Mouse (Mus musculus) MEL (cell line): Measurements from ENCODE around the gene Frmd6. TPM values are rescaled to one million over a fixed set of nuclear protein-coding genes. Genes with fewer than 3 reads are reported as not detected.

Experiments
- DNase-seq: peaks from one replicate; pipeline ENCODE4 v3.0.0; 2011; ENCODE audit warnings: low read depth, low spot score
- H3K27ac ChIP-seq: 2 replicates; pipeline ENCODE4 v1.5.1; 2012; ENCODE audit warnings: low read depth, mild to moderate bottlenecking, control low read depth, low read length, moderate library complexity; ENCODE audit not compliant: control insufficient read depth
- H3K27me3 ChIP-seq, 2 experiments: fragments of 150-350 bp in 1 of 2; sonication (generic) in 1 of 2; 2 replicates each; pipeline ENCODE4 v1.6.1; 2012; ENCODE audit warnings: low read length in 2 of 2, mild to moderate bottlenecking in 2 of 2, improper control_type of control experiment in 1 of 2, moderate library complexity in 1 of 2; ENCODE audit not compliant: insufficient read depth in 2 of 2, control insufficient read depth in 1 of 2
- H3K36me3 ChIP-seq, 2 experiments: 2 replicates each; pipeline ENCODE4 v1.6.1; 2012 to 2014; ENCODE audit warnings: low read length in 2 of 2, improper control_type of control experiment in 1 of 2, inconsistent platforms in 1 of 2, mild to moderate bottlenecking in 1 of 2; ENCODE audit not compliant: insufficient read depth in 2 of 2, control insufficient read depth in 1 of 2
- H3K4me1 ChIP-seq, 2 experiments: fragments of 150-350 bp in 1 of 2; sonication (generic) in 1 of 2; 2 replicates each; pipeline ENCODE4 v1.6.1; 2012; ENCODE audit warnings: low read length in 2 of 2, improper control_type of control experiment in 1 of 2, mild to moderate bottlenecking in 1 of 2; ENCODE audit not compliant: insufficient read depth in 2 of 2, control insufficient read depth in 1 of 2
- H3K4me3 ChIP-seq, 2 experiments: fragments of 150-350 bp in 1 of 2; sonication (generic) in 1 of 2; 2 replicates each; pipeline ENCODE4 v1.5.1; 2012; ENCODE audit warnings: low read depth in 2 of 2, low read length in 2 of 2, mild to moderate bottlenecking in 2 of 2, moderate library complexity in 2 of 2, control low read depth in 1 of 2, improper control_type of control experiment in 1 of 2; ENCODE audit not compliant: control insufficient read depth in 1 of 2, insufficient read depth in 1 of 2
- H3K79me2 ChIP-seq: 2 replicates; pipeline ENCODE4 v1.6.1; 2012; ENCODE audit warnings: mild to moderate bottlenecking, low read length, moderate library complexity; ENCODE audit not compliant: control insufficient read depth, poor library complexity, insufficient read depth
- H3K9ac ChIP-seq: 2 replicates; pipeline ENCODE4 v1.6.1; 2012; ENCODE audit warnings: low read depth, mild to moderate bottlenecking, control low read depth, low read length, moderate library complexity; ENCODE audit not compliant: control insufficient read depth, poor library complexity, severe bottlenecking
- H3K9me3 ChIP-seq: fragments of 150-350 bp; sonication (generic); replicated peaks from 2 replicates; pipeline ENCODE4 v1.6.1; 2012; ENCODE audit warnings: mild to moderate bottlenecking, low read length, improper control_type of control experiment, moderate library complexity; ENCODE audit not compliant: insufficient read depth
- BHLHE40 ChIP-seq: IDR thresholded peaks from 2 replicates; pipeline ENCODE4 v1.6.1; 2012; ENCODE audit warnings: low read depth, mild to moderate bottlenecking, inconsistent platforms, low read length, improper control_type of control experiment, borderline replicate concordance
- EP300 ChIP-seq, 2 experiments: IDR thresholded peaks; 2 replicates each; pipeline ENCODE4 v1.6.1; 2011; ENCODE audit warnings: improper control_type of control experiment in 2 of 2, low read length in 2 of 2, low read depth in 1 of 2, mild to moderate bottlenecking in 1 of 2
- ETS1 ChIP-seq: IDR thresholded peaks from 2 replicates; pipeline ENCODE4 v1.6.1; 2012; ENCODE audit warnings: low read depth, mild to moderate bottlenecking, inconsistent platforms, low read length, improper control_type of control experiment, moderate library complexity
- GABPA ChIP-seq: IDR thresholded peaks from 2 replicates; pipeline ENCODE4 v1.6.1; 2012; ENCODE audit warnings: low read depth, mild to moderate bottlenecking, inconsistent platforms, low read length, improper control_type of control experiment, moderate library complexity
- HCFC1 ChIP-seq: IDR thresholded peaks from 2 replicates; pipeline ENCODE4 v1.6.1; 2012; ENCODE audit warnings: low read depth, mild to moderate bottlenecking, inconsistent platforms, low read length, improper control_type of control experiment, moderate library complexity
- JUND ChIP-seq: IDR thresholded peaks from 2 replicates; pipeline ENCODE4 v1.6.1; 2011; ENCODE audit warnings: low read depth, mild to moderate bottlenecking, improper control_type of control experiment, low read length
- KAT2A ChIP-seq: conservative IDR thresholded peaks from 2 replicates; pipeline ENCODE4 v1.6.1; 2012; ENCODE audit warnings: low read depth, low read length, improper control_type of control experiment, inconsistent platforms
- MAX ChIP-seq: IDR thresholded peaks from 2 replicates; pipeline ENCODE4 v1.6.1; 2011; ENCODE audit warnings: low read length, improper control_type of control experiment
- MAZ ChIP-seq: IDR thresholded peaks from 2 replicates; pipeline ENCODE4 v1.6.1; 2012; ENCODE audit warnings: low read depth, mild to moderate bottlenecking, inconsistent platforms, low read length, improper control_type of control experiment
- MEF2A ChIP-seq: IDR thresholded peaks from 2 replicates; pipeline ENCODE4 v1.6.1; 2014; ENCODE audit warnings: low read depth, mild to moderate bottlenecking, inconsistent platforms, low read length, improper control_type of control experiment; ENCODE audit not compliant: poor library complexity, insufficient replicate concordance, severe bottlenecking; ENCODE audit errors: extremely low read depth
- MXI1 ChIP-seq: IDR thresholded peaks from 2 replicates; pipeline ENCODE4 v1.6.1; 2011; ENCODE audit warnings: mild to moderate bottlenecking, low read depth, low read length, improper control_type of control experiment
- MYB ChIP-seq: IDR thresholded peaks from 2 replicates; pipeline ENCODE4 v1.6.1; 2011; ENCODE audit warnings: mild to moderate bottlenecking, low read depth, low read length, improper control_type of control experiment
- NELFE ChIP-seq: IDR thresholded peaks from 2 replicates; pipeline ENCODE4 v1.6.1; 2011; ENCODE audit warnings: low read depth, low read length, improper control_type of control experiment
- POLR2AphosphoS2 ChIP-seq: IDR thresholded peaks from 2 replicates; pipeline ENCODE4 v1.6.1; 2011; ENCODE audit warnings: low read length, improper control_type of control experiment
- RAD21 ChIP-seq: IDR thresholded peaks from 2 replicates; pipeline ENCODE4 v1.6.1; 2011; ENCODE audit warnings: mild to moderate bottlenecking, low read depth, low read length, improper control_type of control experiment
- SIN3A ChIP-seq: IDR thresholded peaks from 2 replicates; pipeline ENCODE4 v1.6.1; 2012; ENCODE audit warnings: low read length, improper control_type of control experiment, inconsistent platforms
- SMC3 ChIP-seq: IDR thresholded peaks from 2 replicates; pipeline ENCODE4 v1.6.1; 2011; ENCODE audit warnings: low read depth, low read length, improper control_type of control experiment
- TAL1 ChIP-seq: IDR thresholded peaks from 2 replicates; pipeline ENCODE4 v1.6.1; 2012; ENCODE audit warnings: mild to moderate bottlenecking, inconsistent platforms, low read length, moderate library complexity, mixed read lengths
- TBP ChIP-seq: IDR thresholded peaks from 2 replicates; pipeline ENCODE4 v1.8.0; 2011; ENCODE audit warnings: low read depth, low read length, improper control_type of control experiment
- TCF12 ChIP-seq: IDR thresholded peaks from 2 replicates; pipeline ENCODE4 v1.6.1; 2014; ENCODE audit warnings: low read depth, mild to moderate bottlenecking, inconsistent platforms, low read length, improper control_type of control experiment, moderate library complexity
- USF1 ChIP-seq: IDR thresholded peaks from 2 replicates; pipeline ENCODE4 v1.6.1; 2014; ENCODE audit warnings: low read depth, mild to moderate bottlenecking, inconsistent platforms, low read length, improper control_type of control experiment, moderate library complexity
- USF2 ChIP-seq, 2 experiments: IDR thresholded peaks; 2 replicates each; pipeline ENCODE4 v1.6.1; 2011 to 2012; ENCODE audit warnings: improper control_type of control experiment in 2 of 2, low read length in 2 of 2, borderline replicate concordance in 1 of 2, inconsistent platforms in 1 of 2, low read depth in 1 of 2, mild to moderate bottlenecking in 1 of 2; ENCODE audit not compliant: insufficient read depth in 1 of 2
- ZC3H11A ChIP-seq: IDR thresholded peaks from 2 replicates; pipeline ENCODE4 v1.6.1; 2012; ENCODE audit warnings: low read depth, mild to moderate bottlenecking, inconsistent platforms, low read length, improper control_type of control experiment
- ZKSCAN1 ChIP-seq: IDR thresholded peaks from 2 replicates; pipeline ENCODE4 v1.6.1; 2012; ENCODE audit warnings: low read depth, mild to moderate bottlenecking, inconsistent platforms, low read length, improper control_type of control experiment, moderate library complexity
- ZMIZ1 ChIP-seq: IDR thresholded peaks from 2 replicates; pipeline ENCODE4 v1.6.1; 2012; ENCODE audit warnings: low read depth, mild to moderate bottlenecking, inconsistent platforms, low read length, improper control_type of control experiment, moderate library complexity
- ZNF384 ChIP-seq: IDR thresholded peaks from 2 replicates; pipeline ENCODE4 v1.6.1; 2012; ENCODE audit warnings: low read depth, mild to moderate bottlenecking, inconsistent platforms, low read length, improper control_type of control experiment
- polyA plus RNA-seq, 2 experiments: library from polyadenylated mRNA; stranded (reverse) in 1 of 2; unstranded in 1 of 2; fragments of >175 nt in 1 of 2; fragments of >200 nt in 1 of 2; gene quantifications; 2 replicates each; pipeline versions ENCODE4 v1.2.1 to v1.2.4; 2012; ENCODE audit warnings: low replicate concordance in 2 of 2, low read depth in 1 of 2; ENCODE audit not compliant: insufficient read length in 2 of 2, insufficient read depth in 1 of 2, missing spikeins in 1 of 2
- total RNA-seq: library from RNA; depleted of rRNA; stranded (reverse); fragments of 300-350 nt; gene quantifications from 2 replicates; pipeline ENCODE4 v1.2.3, GENCODE M21; 2012

Frmd6 gene
- total and polyA plus RNA-seq, 3 experiments, result 3.7 to 5.0 TPM; not detected in 1

- no peaks in the 10 kb centered on the region for H3K36me3 ChIP-seq
These were observed 13.1 kb upstream of the Frmd6 start for GRCm38 (mm10) chr12:70812176-70812575.

GRCm38 (mm10) chr12:70812822-70813465 is 12.4 kb upstream of the Frmd6 start:
- Histone ChIP-seq H3K36me3 (no peaks in the 10 kb centered on the region), H3K9me3 (no peaks in the 10 kb centered on the region), H3K4me1 (no peaks in the 10 kb centered on the region), H3K27me3 (peaks cover 4 to 16% of the 10 kb centered on the region in 2 experiments), H3K4me3 (no peak overlapping the region), H3K9ac (no peak overlapping the region), H3K27ac (no peak overlapping the region), H3K79me2 (no peaks in the 10 kb centered on the region)
- no peak for DNase-seq
- no peak for TF ChIP-seq JUND
- no peak for TF ChIP-seq SIN3A
- TF ChIP-seq GABPA, result no peak
- no peak for TF ChIP-seq USF2 (IDR thresholded peaks at IDR 0.05; ENCODE audit: borderline replicate concordance in 1 of 2, insufficient read depth in 1 of 2, low read depth in 1 of 2, low read length in 2 of 2)
- no peak for TF ChIP-seq MYB
- no peak for TF ChIP-seq ZKSCAN1
- TF ChIP-seq POLR2AphosphoS2, result no peak
- no peak for TF ChIP-seq ZMIZ1
- TF ChIP-seq ZC3H11A, result no peak

More at GRCm38 (mm10) chr12:70812176-70812575, 13.1 kb upstream of the Frmd6 start:
- no peak overlapping the region for H3K9ac ChIP-seq
- no peak for DNase-seq
- no peak overlapping the region for H3K27ac ChIP-seq
- H3K79me2 ChIP-seq, result no peaks in the 10 kb centered on the region
- H3K4me3 ChIP-seq, result no peak overlapping the region
- H3K4me1 ChIP-seq, result no peaks in the 10 kb centered on the region
- no peaks in the 10 kb centered on the region for H3K9me3 ChIP-seq
- H3K27me3 ChIP-seq, result peaks cover 4 to 16% of the 10 kb centered on the region in 2 experiments
- TF ChIP-seq KAT2A (no peak), MXI1 (no peak), ZNF384 (no peak), NELFE (no peak), ZMIZ1 (no peak)

- no peaks in the 10 kb centered on the region for H3K4me1 ChIP-seq
- no peak overlapping the region for H3K4me3 ChIP-seq
- no peaks in the 10 kb centered on the region for H3K79me2 ChIP-seq
- no peak overlapping the region for H3K9ac ChIP-seq
- no peaks in the 10 kb centered on the region for H3K36me3 ChIP-seq
- no peak for DNase-seq
- no peaks in the 10 kb centered on the region for H3K9me3 ChIP-seq
- H3K27me3 ChIP-seq, result peaks cover 1 to 16% of the 10 kb centered on the region in 2 experiments; a peak in 3 of 4 replicates
- H3K27ac ChIP-seq, result no peak overlapping the region
- TF ChIP-seq MAZ, result no peak
- TF ChIP-seq SMC3, result no peak
- no peak for TF ChIP-seq EP300 (IDR thresholded peaks at IDR 0.05; ENCODE audit: low read depth in 1 of 2, low read length in 2 of 2)
- TF ChIP-seq TCF12, result no peak
- no peak for TF ChIP-seq RAD21
- no peak for TF ChIP-seq USF2 (IDR thresholded peaks at IDR 0.05; ENCODE audit: borderline replicate concordance in 1 of 2, insufficient read depth in 1 of 2, low read depth in 1 of 2, low read length in 2 of 2)
- TF ChIP-seq BHLHE40, result no peak
- no peak for TF ChIP-seq ETS1
- no peak for TF ChIP-seq MEF2A
- TF ChIP-seq MAX, result no peak
- TF ChIP-seq USF1, result no peak
- no peak for TF ChIP-seq TAL1
- TF ChIP-seq HCFC1, result no peak
- no peak for TF ChIP-seq TBP
These were observed 8.6 kb upstream of the Frmd6 start for GRCm38 (mm10) chr12:70816731-70817130.
